Mouse (Mus musculus) lung, postnatal 0 days (tissue): ENCODE measurements around the gene Pnck. TPM values are rescaled to one million over a fixed set of nuclear protein-coding genes. Genes with fewer than 3 reads are reported as not detected.

Source experiments
- ATAC-seq: fragments of 200-750 bp; cut with Nextera tagmentation; 2 replicates; pipeline ENCODE4 v1.8.0; 2017; ENCODE audit warnings: moderate library complexity
- DNase-seq: peaks from one replicate; pipeline ENCODE4 v3.0.0-alpha.2; 2016; ENCODE audit warnings: low spot score
- H3K27ac ChIP-seq: fragments of 300-500 bp; sonication (generic); 2 replicates; pipeline ENCODE4 v1.5.1; 2014; ENCODE audit warnings: antibody characterized with exemption, mild to moderate bottlenecking, low read length, mixed read lengths
- H3K27me3 ChIP-seq: fragments of 300-500 bp; sonication (generic); replicated peaks from 2 replicates; pipeline ENCODE4 v1.6.1; 2014; ENCODE audit warnings: low read length, mixed read lengths; ENCODE audit not compliant: insufficient read depth
- H3K36me3 ChIP-seq: fragments of 300-500 bp; sonication (generic); 2 replicates; pipeline ENCODE4 v1.6.1; 2014; ENCODE audit warnings: low read length, mixed read lengths; ENCODE audit not compliant: insufficient read depth
- H3K4me1 ChIP-seq: fragments of 300-500 bp; sonication (generic); 2 replicates; pipeline ENCODE4 v1.6.1; 2014; ENCODE audit warnings: antibody characterized with exemption, low read depth, low read length, mixed read lengths; ENCODE audit not compliant: insufficient read depth
- H3K4me2 ChIP-seq: fragments of 300-500 bp; sonication (generic); replicated peaks from 2 replicates; pipeline ENCODE4 v1.6.1; 2014; ENCODE audit warnings: low read depth, mild to moderate bottlenecking, low read length, moderate library complexity, mixed read lengths
- H3K4me3 ChIP-seq: fragments of 300-500 bp; sonication (generic); 2 replicates; pipeline ENCODE4 v1.5.1; 2014; ENCODE audit warnings: low read depth, low read length
- H3K9ac ChIP-seq: fragments of 300-500 bp; sonication (generic); replicated peaks from 2 replicates; pipeline ENCODE4 v1.6.1; 2014; ENCODE audit warnings: low read depth, mild to moderate bottlenecking
- H3K9me3 ChIP-seq: fragments of 300-500 bp; sonication (generic); 2 replicates; pipeline ENCODE4 v1.6.1; 2016; ENCODE audit warnings: low read length, mixed read lengths
- CTCF ChIP-seq: IDR thresholded peaks from 2 replicates; pipeline ENCODE4 v1.5.1; 2016; ENCODE audit warnings: antibody characterized with exemption, mild to moderate bottlenecking
- EP300 ChIP-seq: IDR thresholded peaks from 2 replicates; pipeline ENCODE4 v1.6.1; 2016; ENCODE audit warnings: antibody characterized with exemption, mild to moderate bottlenecking, control low read depth
- WGBS: fragments of 180-500 bp; shearing (Covaris S2); extraction: QIAGEN DNeasy Blood & Tissue Kit; methylation state at CpG from one replicate; pipeline ENCODE4 v1.1.7; 2014; 5-methylcytosine and 5-hydroxymethylcytosine counted together
- polyA plus RNA-seq: library from polyadenylated mRNA; unstranded; fragments of >200 nt; fragmentation: Nextera tagmentation; extraction: Ambion mirVana; gene quantifications from 2 replicates; pipeline ENCODE4 v1.2.1, GENCODE M21; 2015

Pnck gene
- polyA plus RNA-seq, 1 experiment from 2014 or later = 5.5 TPM

DNA sequence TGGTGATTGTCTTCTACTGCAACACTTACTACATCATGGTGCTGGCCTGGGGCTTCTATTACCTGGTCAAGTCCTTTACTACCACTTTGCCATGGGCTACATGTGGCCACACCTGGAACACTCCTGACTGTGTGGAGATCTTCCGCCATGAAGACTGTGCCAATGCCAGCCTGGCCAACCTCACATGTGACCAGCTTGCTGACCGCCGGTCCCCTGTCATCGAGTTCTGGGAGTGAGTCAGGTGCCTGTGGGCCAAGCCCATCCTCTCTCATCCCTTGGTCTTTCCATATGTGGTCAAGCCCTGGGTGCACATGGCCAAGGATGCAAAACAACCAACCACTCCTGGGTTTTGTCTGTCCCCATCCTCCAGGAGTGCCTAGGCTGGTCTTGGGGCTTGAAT, 16.8 kb upstream of the Pnck start:
- no peaks in the 10 kb centered on the region for H3K27me3 ChIP-seq
- H3K27ac ChIP-seq = no peak overlapping the region
- no peak for DNase-seq
- no peak for TF ChIP-seq CTCF
- TF ChIP-seq EP300 = no peak
- H3K4me3 ChIP-seq = no peak overlapping the region
- H3K4me2 ChIP-seq = no peak overlapping the region
- 96% methylated on average over 4 of the region's 4 CpGs for WGBS
- no peak for ATAC-seq
- no peaks in the 10 kb centered on the region for H3K9me3 ChIP-seq
- H3K36me3 ChIP-seq = no peaks in the 10 kb centered on the region
- H3K9ac ChIP-seq = no peak overlapping the region
- no peaks in the 10 kb centered on the region for H3K4me1 ChIP-seq

DNA sequence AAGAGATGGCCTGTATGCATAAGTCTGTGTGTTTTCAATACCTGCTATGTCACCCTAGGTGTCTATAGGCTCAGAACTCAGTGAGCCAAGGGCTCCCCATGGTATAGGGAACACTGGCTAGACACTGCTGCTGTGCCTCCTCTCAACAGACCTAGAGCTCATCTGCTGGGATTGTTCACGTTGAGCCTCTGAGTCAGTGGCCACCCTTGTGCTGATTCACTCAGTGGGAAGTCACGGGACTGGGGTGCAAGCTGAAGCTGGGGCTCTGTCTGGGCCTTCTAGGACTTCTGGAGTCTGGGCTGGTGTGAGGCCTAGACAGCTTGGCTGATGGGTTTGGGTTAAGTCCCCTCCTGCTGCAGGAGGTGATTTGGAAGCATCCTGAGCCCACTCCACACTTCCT, 15.3 kb upstream of the Pnck start:
- no peaks in the 10 kb centered on the region for H3K36me3 ChIP-seq
- H3K4me3 ChIP-seq = no peak overlapping the region
- no peaks in the 10 kb centered on the region for H3K9me3 ChIP-seq
- ATAC-seq = no peak
- no peak overlapping the region for H3K4me2 ChIP-seq
- no peak overlapping the region for H3K9ac ChIP-seq
- H3K4me1 ChIP-seq = no peaks in the 10 kb centered on the region
- no peak overlapping the region for H3K27ac ChIP-seq
- 50% methylated on average over 2 of the region's 2 CpGs for WGBS
- no peaks in the 10 kb centered on the region for H3K27me3 ChIP-seq
- TF ChIP-seq CTCF (no peak), EP300 (no peak)
- DNase-seq = no peak

DNA sequence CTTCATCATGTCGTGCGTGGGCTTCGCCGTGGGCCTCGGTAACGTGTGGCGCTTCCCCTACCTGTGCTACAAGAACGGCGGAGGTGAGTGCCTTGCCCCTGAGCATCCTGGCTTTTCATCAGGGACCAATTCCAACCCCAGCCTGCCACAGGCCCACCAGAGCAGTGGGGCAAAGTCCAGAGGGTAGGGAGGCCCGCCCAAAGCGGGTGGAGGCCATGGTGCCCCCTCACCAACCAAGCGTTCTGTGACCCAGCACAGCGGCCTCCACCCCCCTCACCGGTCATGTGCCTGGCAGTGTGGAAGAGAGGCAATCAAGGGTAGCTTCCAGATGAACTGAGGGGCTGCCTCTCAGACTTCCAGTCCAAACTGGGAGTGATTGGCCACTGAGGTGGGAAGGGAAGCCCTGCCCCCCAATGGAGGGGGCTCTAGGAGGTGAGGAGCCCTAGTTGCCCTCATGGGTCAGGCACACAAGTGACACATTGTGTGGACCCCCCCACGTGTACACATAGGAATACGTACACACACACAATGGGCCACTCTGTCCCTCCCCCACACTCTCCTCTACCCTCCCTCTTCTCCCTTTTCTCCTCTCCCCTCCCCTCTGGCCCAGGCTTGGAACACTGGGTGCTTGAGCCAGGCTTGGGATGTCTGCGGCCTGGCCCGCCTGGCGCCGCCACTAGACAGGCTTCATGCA, 14.2 kb upstream of the Pnck start:
- 20% methylated on average over 19 of the region's 20 CpGs for WGBS
- peak; percentile 45 for DNase-seq

DNA sequence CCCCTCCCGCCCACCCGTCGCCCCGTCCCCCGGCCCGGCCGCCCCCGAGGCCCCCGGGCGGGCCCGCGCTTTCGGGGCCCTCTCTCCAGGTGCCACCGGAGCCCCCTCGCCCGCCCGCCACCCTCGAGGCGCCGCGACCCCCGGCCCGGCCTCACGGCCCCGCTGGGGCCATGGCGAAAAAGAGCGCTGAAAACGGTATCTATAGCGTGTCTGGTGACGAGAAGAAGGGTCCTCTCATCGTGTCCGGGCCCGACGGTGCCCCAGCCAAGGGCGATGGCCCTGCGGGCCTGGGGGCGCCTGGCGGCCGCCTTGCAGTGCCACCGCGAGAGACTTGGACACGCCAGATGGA, 13.7 kb upstream of the Pnck start:
- WGBS = 5% methylated on average over 10 of the region's 42 CpGs
- H3K4me1 ChIP-seq = no peaks in the 10 kb centered on the region
- ATAC-seq (no peak), DNase-seq (no peak)
- H3K36me3 ChIP-seq = no peaks in the 10 kb centered on the region
- peak overlapping the region; percentile 51 for H3K9ac ChIP-seq
- H3K27me3 ChIP-seq = no peaks in the 10 kb centered on the region
- peak overlapping the region; percentile 61 for H3K4me3 ChIP-seq
- H3K4me2 ChIP-seq = peak overlapping the region; percentile 74
- H3K27ac ChIP-seq = no peak overlapping the region; the same call in 1 of the 2 replicates
- TF ChIP-seq EP300 (no peak), CTCF (no peak)
- H3K9me3 ChIP-seq = no peaks in the 10 kb centered on the region

More for the DNA sequence above, 14.2 kb upstream of the Pnck start:
- H3K27me3 ChIP-seq = no peaks in the 10 kb centered on the region
- H3K36me3 ChIP-seq = no peaks in the 10 kb centered on the region
- peak overlapping the region; percentile 51 for H3K9ac ChIP-seq
- peak overlapping the region; percentile 74 for H3K4me2 ChIP-seq
- ATAC-seq = peak; percentile 20
- no peaks in the 10 kb centered on the region for H3K9me3 ChIP-seq
- H3K4me3 ChIP-seq = peak overlapping the region; percentile 61
- no peak overlapping the region for H3K27ac ChIP-seq
- no peaks in the 10 kb centered on the region for H3K4me1 ChIP-seq
- TF ChIP-seq EP300 (no peak), CTCF (no peak)

DNA sequence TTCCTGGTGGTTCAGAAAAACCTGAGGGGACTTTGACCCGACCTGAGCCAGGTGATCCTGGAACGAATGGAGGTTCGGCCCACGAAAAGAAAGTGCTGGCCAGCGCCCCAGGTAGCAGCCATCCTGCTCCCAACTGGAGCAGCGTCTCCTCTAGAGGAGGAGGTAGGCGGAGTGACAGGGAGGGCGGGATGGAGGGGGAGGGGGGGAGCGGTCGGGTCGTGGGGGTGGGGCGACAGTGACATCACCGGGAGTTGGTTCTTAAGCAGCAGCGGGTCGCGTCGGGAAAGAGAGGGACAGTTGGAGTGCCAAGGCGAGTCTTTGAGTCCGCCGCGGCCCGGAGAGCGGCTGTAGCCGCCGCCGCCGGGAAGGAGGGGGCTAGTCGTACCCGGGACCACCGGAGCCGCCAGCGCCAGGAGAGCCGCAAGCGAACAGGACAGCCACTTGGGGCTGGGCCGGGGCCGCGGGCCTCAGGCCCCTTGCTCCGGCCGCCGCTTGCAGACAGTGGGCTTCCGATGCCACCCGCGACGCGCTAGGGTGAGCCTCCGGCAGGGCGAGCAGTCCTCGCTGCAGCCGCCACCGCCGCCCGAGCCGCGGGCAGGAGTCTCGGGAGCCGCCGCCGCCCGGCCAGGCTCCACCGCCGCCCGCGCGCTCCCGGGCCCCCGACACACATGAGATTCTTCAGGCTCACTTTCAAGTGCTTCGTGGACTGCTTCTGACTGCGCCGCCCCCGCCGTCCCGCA, 13.1 kb upstream of the Pnck start, which contains the start of gene Slc6a8:
Gene Slc6a8 (plus strand): TSS at position 272 of the 740 bp plus-strand sequence.
- Histone ChIP-seq H3K4me2 (peak within 1 kb of the TSS; percentile 74), H3K27me3 (no peaks in the 10 kb centered on the region), H3K27ac (peak within 1 kb of the TSS; percentile 72), H3K9me3 (no peaks in the 10 kb centered on the region), H3K36me3 (no peaks in the 10 kb centered on the region), H3K4me3 (peak within 1 kb of the TSS; percentile 61), H3K4me1 (no peaks in the 10 kb centered on the region), H3K9ac (peak within 1 kb of the TSS; percentile 51)
- 8% methylated on average over 19 of the region's 72 CpGs for WGBS
- no peak for TF ChIP-seq EP300
- no peak for TF ChIP-seq CTCF
- DNase-seq (peak; percentile 84), ATAC-seq (peak; percentile 90)

DNA sequence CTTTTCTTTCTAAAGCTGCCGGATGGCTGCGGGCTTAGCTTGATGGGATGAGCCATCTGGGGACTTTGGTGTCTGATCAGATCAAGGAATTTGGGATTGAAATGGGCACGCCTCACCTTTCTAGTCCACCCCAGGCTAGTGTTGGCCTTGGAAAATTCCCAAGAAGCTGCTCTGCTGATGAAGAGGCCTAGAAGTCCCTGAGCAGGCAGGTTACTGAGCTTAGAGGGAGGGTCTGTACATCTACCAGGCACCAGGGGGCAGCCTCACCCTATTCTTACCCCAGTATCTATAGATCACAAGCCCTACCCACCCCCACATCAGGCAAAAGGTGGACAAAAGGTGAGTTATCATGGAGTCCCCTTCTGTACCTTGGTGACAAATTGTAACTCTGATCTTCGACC, 12.1 kb upstream of the Pnck start:
- ATAC-seq (peak; percentile 51), DNase-seq (peak; percentile 69)
- Histone ChIP-seq H3K4me1 (no peaks in the 10 kb centered on the region), H3K27ac (no peak overlapping the region), H3K9me3 (no peaks in the 10 kb centered on the region), H3K9ac (no peak overlapping the region), H3K4me2 (no peak overlapping the region), H3K4me3 (no peak overlapping the region), H3K36me3 (no peaks in the 10 kb centered on the region), H3K27me3 (no peaks in the 10 kb centered on the region)
- no peak for TF ChIP-seq EP300
- TF ChIP-seq CTCF = peak; percentile 66
- WGBS = 51% methylated on average over 4 of the region's 4 CpGs
